Mouse (Mus musculus) urinary bladder, adult 18-20 months (tissue): ENCODE results near the gene BC003965.

Experiments
- DNase-seq, 2 experiments: peaks; one replicate each; pipeline ENCODE4 v3.0.0; 2022; ENCODE audit warnings: low spot score in 2 of 2, mixed read lengths in 2 of 2

BC003965 gene

GRCm38 (mm10) chr17:25184129-25184691 is at the start of gene BC003965:
TSS of gene BC003965 (plus strand) at chr17:25184554.
- peak; percentile 94 to 95 for DNase-seq

- no peak for DNase-seq
These were observed 48.7 kb upstream of the BC003965 start for GRCm38 (mm10) chr17:25135622-25136021.

GRCm38 (mm10) chr17:25138803-25139202 is 45.6 kb upstream of the BC003965 start:
- no peak for DNase-seq

- no peak for DNase-seq
These were observed 44.4 kb upstream of the BC003965 start for GRCm38 (mm10) chr17:25139960-25140359.

GRCm38 (mm10) chr17:25162161-25162560 is 22.2 kb upstream of the BC003965 start, which contains the start of gene Ccdc154:
TSS of gene Ccdc154 (plus strand) at chr17:25162461.
- no peak for DNase-seq

GRCm38 (mm10) chr17:25163387-25163786 is 21.0 kb upstream of the BC003965 start:
- DNase-seq, result no peak

- no peak for DNase-seq
These were observed 19.6 kb upstream of the BC003965 start for GRCm38 (mm10) chr17:25164770-25165169.

- DNase-seq, result no peak
These were observed 18.2 kb upstream of the BC003965 start for GRCm38 (mm10) chr17:25165970-25166671.

GRCm38 (mm10) chr17:25169706-25170105 is 14.6 kb upstream of the BC003965 start:
- DNase-seq, result no peak

- no peak for DNase-seq
These were observed 11.8 kb upstream of the BC003965 start for GRCm38 (mm10) chr17:25172558-25172957.

- peak; percentile 58 to 62 for DNase-seq
These were observed 8.9 kb upstream of the BC003965 start, which contains the start of gene Gm38655 for GRCm38 (mm10) chr17:25175411-25175810. TSS of gene Gm38655 (minus strand) at chr17:25175471.

- no peak for DNase-seq
These were observed 1.1 kb upstream of the BC003965 start for GRCm38 (mm10) chr17:25183232-25183631.

- DNase-seq, result no peak
These were observed 607 bp downstream of the BC003965 start for GRCm38 (mm10) chr17:25184961-25185360.

- DNase-seq, result no peak
These were observed 3.4 kb downstream of the BC003965 start for GRCm38 (mm10) chr17:25187784-25188149.

GRCm38 (mm10) chr17:25188150-25189031 is 4.0 kb downstream of the BC003965 start, which contains the start of gene Unkl:
TSS of gene Unkl (plus strand) at chr17:25188397.
- DNase-seq, result peak; percentile 37 to 69

- peak in 1 of 2 experiments; percentile 14 for DNase-seq
These were observed 4.7 kb downstream of the BC003965 start for GRCm38 (mm10) chr17:25189091-25189490.

GRCm38 (mm10) chr17:25202401-25202800 is 18.0 kb downstream of the BC003965 start:
- no peak for DNase-seq

GRCm38 (mm10) chr17:25210006-25210405 is 25.7 kb downstream of the BC003965 start:
- DNase-seq, result no peak

- DNase-seq, result no peak
These were observed 26.5 kb downstream of the BC003965 start for GRCm38 (mm10) chr17:25210680-25211466.

GRCm38 (mm10) chr17:25211705-25212104 is 27.4 kb downstream of the BC003965 start:
- no peak for DNase-seq

GRCm38 (mm10) chr17:25215431-25215830 is 31.1 kb downstream of the BC003965 start:
- no peak for DNase-seq
